Mouse (Mus musculus) myocyte (in vitro differentiated cells): Measurements from ENCODE around the gene Esrp2.

ENCODE experiments used
- CEBPB ChIP-seq: IDR thresholded peaks from 2 replicates; pipeline ENCODE4 v1.6.1; 2011; ENCODE audit warnings: mild to moderate bottlenecking, moderate library complexity; ENCODE audit not compliant: poor library complexity, insufficient read depth, severe bottlenecking
- E2F4 ChIP-seq: IDR thresholded peaks from one replicate; pipeline ENCODE4 v1.6.1; 2011; ENCODE audit warnings: mild to moderate bottlenecking, control low read depth, moderate library complexity; ENCODE audit not compliant: insufficient read depth
- MAX ChIP-seq: IDR thresholded peaks from one replicate; pipeline ENCODE4 v1.6.1; 2011; ENCODE audit warnings: low read depth, mild to moderate bottlenecking, control low read depth
- MYOD1 ChIP-seq, 3 experiments: IDR thresholded peaks; one replicate each; pipeline ENCODE4 v1.6.1; 2011; ENCODE audit warnings: control low read depth in 2 of 3, low read depth in 2 of 3, mild to moderate bottlenecking in 2 of 3, moderate library complexity in 1 of 3; ENCODE audit not compliant: insufficient read length in 2 of 3, control insufficient read depth in 1 of 3
- MYOG ChIP-seq, 3 experiments: IDR thresholded peaks; one replicate each; pipeline ENCODE4 v1.6.1; 2011; ENCODE audit warnings: control low read depth in 2 of 3, low read depth in 2 of 3, mild to moderate bottlenecking in 2 of 3; ENCODE audit not compliant: insufficient read length in 2 of 3, control insufficient read depth in 1 of 3, insufficient read depth in 1 of 3
- POLR2A ChIP-seq: IDR thresholded peaks from one replicate; pipeline ENCODE4 v1.6.1; 2011; ENCODE audit warnings: low read depth, mild to moderate bottlenecking, control low read depth, moderate library complexity; ENCODE audit not compliant: insufficient read length
- POLR2AphosphoS2 ChIP-seq: IDR thresholded peaks from one replicate; pipeline ENCODE4 v1.6.1; 2011; ENCODE audit warnings: low read depth, control low read depth; ENCODE audit not compliant: insufficient read length
- REST ChIP-seq: IDR thresholded peaks from one replicate; pipeline ENCODE4 v1.6.1; 2011; ENCODE audit warnings: mild to moderate bottlenecking, control low read depth, moderate library complexity; ENCODE audit not compliant: insufficient read depth, insufficient read length
- SRF ChIP-seq: IDR thresholded peaks from one replicate; pipeline ENCODE4 v1.6.1; 2011; ENCODE audit warnings: low read depth; ENCODE audit not compliant: control insufficient read depth, insufficient read length
- TCF12 ChIP-seq: IDR thresholded peaks from one replicate; pipeline ENCODE4 v1.6.1; 2011; ENCODE audit warnings: mild to moderate bottlenecking, control low read depth; ENCODE audit not compliant: poor library complexity, insufficient read depth, severe bottlenecking
- TCF3 ChIP-seq: IDR thresholded peaks from one replicate; pipeline ENCODE4 v1.6.1; 2011; ENCODE audit warnings: low read depth, control low read depth; ENCODE audit not compliant: insufficient read length
- USF1 ChIP-seq: IDR thresholded peaks from one replicate; pipeline ENCODE4 v1.6.1; 2011; ENCODE audit warnings: low read depth, mild to moderate bottlenecking, control low read depth, moderate library complexity

DNA sequence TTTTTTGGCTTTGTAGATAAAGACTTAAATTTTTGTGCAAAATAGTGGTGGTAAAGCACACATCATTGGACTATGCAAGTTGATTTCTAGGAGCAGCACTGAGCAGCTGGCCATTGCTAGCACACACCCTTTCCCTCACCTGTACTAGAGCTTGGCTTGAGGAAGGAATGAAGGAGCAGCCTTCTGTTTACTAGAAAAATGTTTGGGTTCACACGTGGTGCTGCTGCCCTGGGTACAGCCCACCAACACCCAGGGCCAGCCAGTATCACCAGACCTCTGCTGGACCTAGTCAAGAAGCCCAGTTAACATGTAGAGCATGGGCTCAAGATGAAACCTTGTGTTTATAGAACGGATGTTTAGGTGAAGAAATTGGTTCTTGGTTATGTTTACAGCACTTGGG lies 6.8 kb downstream of the Esrp2 start:
- TF ChIP-seq POLR2A (no peak), USF1 (no peak), TCF12 (no peak), E2F4 (no peak), MYOD1 (IDR thresholded peaks at IDR 0.05; ENCODE audit: control insufficient read depth in 1 of 3, insufficient read length in 2 of 3, low read depth in 2 of 3) (no peak), CEBPB (no peak), MAX (no peak), REST (no peak), SRF (no peak), MYOG (IDR thresholded peaks at IDR 0.05; ENCODE audit: control insufficient read depth in 1 of 3, insufficient read depth in 1 of 3, insufficient read length in 2 of 3, low read depth in 2 of 3) (no peak), TCF3 (no peak), POLR2AphosphoS2 (no peak)
